Mouse (Mus musculus) lung, postnatal 4 days (tissue): ENCODE measurements around the gene Itprid1.

Experiments used
- DNase-seq, 2 experiments: peaks; one replicate each; pipeline ENCODE4 v3.0.0; 2021

Gene Itprid1

DNA sequence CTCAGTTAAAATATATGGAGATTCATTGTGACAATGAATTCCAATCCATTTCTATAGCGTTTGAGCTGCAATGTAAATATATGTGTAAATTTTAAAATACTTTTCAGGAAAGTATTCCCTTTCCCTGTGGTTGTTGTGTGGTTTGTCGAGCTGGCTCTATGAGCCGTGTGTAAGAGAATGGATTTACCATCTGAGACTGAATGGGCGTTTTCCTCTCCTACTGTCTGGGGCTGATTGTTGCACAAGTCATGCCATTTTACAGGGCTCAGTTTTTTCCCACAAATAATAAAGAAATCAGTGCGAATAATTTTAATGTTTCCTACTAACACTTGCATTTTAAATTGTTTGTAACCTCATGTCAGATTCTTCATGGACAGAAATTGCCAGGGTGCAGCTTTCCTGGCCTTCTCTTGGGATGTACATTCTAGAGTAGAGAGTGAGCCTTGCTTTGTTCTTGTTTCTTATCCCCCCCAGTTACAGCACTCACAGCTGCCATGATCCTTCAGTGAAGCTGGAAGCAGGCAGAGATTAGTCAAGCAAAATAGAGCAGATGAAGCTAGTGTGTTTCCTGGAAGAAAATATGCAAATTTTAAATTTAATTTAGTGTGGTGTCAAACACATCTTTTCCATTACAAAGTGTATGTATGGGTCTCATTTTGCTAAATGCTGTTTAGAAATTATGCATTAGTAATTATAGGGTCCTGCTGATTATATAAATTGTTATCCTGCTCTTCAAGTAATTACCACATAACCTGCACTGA lies 65.1 kb downstream of the Itprid1 start:
- DNase-seq: no peak

DNA sequence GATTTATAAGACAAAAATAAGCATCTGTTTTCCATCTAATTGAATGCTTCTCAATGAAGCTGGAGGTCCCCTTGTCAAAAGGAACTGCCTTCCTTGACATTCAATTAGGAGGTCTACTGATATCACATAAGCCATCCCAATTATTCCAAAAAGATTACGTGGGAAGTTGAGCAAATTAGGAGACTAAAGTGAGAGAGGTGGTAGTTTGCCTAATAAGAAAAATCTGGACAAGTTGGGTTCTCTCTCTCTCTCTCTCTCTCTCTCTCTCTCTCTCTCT lies 65.6 kb downstream of the Itprid1 start:
- no peak for DNase-seq

DNA sequence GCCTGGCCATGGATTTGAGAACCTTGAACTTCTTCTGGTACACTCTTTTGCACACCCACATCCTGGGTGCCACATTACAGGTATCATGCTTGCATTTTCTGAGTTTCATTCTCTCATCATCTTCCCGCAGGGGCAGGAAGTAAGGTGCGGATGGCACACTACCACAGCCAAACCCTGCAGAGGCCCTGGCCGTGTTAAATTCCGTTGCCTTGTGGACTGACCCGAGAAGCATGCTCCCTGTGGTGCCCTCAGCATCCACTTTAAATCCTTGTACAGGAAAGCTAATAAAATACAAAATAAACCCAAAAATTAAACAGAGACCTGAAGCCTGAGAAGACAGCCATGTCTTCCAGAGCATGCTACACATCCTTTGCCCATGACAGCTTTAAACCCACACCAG lies 82.5 kb downstream of the Itprid1 start:
- no peak for DNase-seq

DNA sequence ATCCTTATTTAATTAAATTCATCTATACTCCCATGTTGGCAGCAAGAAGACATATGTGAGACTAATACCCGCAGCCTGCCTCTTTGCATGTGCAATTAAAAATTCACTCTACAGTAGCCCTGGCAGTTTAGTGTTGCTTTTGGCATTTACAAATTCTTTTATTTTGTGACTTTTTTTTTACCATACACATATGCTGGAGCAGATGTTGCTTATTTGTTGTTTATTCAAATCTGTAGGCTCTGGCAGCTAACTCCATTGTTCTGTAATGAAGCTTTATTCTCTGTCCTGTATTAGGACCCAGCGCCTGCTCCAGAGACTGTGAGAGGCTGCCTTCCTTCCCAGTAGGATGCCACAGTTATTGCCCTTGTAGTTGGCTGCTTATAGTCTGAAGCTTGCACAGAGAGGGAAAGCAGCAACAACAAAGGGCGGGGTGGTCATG lies 83.6 kb downstream of the Itprid1 start:
- no peak for DNase-seq

DNA sequence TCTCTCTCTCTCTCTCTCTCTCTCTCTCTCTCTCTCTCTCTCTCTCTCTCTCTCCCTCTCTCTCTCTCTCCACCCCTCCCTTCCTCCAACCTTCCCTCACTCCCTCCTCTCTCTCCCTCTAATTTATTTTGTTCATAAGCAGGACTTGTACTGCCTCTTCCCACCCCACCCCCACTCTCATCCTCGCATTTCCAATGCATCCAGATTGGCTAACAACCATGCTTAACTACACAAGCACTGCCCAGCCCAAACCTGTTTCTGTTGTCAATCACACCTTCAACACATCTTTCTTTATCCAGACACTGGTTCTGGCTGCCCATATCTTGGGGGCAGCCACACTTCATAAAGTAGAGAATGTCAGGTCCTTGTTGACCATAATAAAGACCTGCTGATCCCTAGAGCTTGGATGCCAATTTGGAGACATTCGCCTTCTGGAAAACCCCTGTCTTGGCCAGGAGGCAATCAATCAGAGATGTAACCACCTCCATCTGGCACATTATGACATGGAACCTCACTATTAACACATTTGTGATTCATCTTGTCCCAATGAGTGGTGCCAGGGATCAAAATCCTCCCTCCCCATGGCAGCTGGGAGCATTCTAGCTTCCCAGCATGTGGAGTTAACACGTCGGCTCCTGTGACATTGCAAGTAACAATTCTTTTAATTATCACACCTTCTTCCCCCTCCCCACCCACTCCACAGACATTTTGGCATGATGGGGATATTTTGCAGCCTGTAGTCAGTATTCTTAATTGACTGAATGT lies 84.4 kb downstream of the Itprid1 start:
- DNase-seq: no peak

DNA sequence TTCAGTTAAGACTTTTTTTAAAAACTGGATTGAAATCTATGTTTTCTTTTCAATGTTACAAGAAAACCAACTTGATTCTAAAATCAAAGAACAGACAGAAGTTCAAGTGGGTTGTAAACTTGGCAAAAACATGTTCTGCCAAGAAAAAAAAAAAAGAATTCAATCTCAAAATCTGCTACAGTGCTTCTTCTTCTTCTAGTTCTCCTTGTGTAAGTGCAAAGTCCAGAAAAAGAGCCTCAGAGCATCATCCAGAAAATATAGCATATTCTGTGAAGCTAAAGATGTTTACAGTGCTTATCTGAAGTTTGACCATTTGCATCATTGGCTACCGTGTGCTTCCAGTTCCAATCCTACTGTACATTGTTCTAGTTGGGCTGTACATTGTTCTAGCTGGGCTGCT lies 108.0 kb downstream of the Itprid1 start:
- DNase-seq: no peak

DNA sequence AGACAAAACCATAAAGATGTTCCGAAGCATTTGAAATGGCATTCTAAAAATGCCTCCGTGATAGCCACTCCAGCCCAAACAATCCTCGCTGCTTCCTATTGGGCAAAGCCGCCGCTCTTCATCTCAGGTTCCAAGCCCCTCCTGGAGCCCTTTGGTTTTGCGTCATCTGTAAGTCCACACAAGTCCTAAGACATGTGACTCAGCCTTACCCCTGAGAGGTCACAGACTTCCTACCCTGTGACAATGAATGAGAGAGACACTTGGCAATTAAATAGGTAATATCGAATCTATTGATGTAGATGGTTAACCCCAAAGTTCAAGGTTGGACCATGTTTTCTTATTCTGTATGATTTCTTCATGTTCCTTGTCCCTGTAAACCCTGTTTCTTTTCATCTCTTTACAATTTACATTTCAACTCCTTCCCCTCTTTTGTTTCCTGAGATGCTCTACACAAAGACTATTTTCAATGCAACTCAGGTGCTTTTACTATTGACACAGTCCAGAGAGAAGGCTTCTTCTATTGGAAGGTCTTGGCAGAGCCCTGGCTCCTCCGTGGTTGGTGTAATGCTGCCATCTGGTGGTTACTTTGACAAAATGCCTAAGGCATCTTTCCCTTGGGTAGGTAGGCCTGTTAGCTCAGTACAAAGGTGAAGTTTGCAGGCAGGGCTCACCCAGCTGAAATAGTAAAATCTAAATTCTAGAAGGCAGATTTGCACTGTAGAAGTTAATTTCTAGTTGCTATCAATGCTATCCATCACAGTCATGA lies 113.8 kb downstream of the Itprid1 start:
- peak; percentile 23 to 49 for DNase-seq

DNA sequence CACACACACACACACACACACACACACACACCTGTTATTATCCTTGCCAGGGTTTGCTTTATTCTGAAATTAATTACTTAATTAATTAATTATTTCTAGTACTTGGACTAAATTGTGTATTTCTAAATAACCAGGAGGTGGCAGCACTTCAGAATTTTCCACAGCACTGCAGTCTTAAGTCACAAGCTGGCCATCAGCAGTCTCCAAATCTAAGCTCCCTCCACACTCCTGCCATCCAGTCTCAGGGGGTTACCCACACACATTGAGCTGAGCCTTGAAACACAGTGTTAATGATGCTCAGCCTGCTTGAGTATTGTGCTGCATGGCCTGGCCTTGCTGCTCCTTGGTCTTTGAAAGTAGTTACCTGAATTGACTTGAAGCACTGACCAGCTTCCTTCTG lies 136.3 kb downstream of the Itprid1 start:
- DNase-seq: no peak

DNA sequence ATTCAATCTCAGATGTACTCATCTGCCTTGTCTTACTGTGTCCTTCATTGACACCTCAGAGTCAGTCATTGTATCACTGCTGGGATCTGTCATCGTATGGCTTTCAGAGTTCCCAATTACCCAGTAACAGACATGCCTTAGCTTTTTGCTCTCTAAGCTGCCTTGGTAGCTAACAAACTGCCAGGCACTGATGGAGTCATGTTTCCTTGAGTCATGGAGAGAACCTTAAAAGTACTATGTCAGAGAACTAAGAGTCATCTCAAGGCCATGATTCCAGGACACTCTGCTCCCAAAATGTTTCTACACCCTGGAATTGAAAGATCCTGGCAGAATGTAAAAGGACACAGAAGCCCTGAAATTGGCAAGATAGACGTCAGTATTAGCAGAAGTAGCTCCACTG lies 143.1 kb downstream of the Itprid1 start:
- DNase-seq: no peak

DNA sequence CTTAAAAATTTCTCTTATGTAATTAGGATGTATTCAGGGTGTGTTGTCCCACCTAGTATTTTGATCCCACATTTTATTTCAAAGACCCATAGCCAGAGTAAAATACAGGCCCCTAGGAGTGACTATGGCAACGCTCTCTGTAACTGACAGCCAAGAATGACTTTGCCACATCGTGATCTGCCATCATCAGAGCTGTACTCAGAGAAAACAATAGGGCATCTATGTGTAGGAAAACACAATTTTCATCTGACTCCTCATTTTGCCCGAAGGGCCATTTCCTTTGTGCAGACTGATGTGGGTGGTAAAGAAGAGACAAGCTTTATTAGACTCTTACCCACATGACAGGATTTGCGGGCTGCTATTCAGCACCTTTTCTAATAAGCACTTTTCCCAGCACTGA lies 172.0 kb downstream of the Itprid1 start:
- DNase-seq: no peak

DNA sequence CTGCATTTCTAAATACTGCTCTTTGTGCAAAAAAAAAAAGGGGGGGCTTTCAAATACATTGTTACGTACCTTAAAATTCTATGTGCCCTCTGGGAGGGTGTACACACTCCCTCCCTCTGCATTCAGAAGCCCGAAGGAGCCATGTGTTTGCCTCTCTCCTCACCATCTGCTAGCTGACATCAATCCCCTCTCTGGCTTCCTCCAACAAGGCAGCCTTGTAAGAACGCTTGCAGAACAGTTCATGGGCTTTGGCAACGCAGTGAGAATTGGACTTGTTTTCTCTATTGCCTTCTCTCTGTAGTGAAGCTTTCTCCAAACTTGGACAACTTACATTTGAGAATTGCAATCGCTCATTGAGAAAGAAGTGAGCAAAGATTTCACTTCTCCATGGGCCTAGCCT lies 175.7 kb downstream of the Itprid1 start:
- no peak for DNase-seq

DNA sequence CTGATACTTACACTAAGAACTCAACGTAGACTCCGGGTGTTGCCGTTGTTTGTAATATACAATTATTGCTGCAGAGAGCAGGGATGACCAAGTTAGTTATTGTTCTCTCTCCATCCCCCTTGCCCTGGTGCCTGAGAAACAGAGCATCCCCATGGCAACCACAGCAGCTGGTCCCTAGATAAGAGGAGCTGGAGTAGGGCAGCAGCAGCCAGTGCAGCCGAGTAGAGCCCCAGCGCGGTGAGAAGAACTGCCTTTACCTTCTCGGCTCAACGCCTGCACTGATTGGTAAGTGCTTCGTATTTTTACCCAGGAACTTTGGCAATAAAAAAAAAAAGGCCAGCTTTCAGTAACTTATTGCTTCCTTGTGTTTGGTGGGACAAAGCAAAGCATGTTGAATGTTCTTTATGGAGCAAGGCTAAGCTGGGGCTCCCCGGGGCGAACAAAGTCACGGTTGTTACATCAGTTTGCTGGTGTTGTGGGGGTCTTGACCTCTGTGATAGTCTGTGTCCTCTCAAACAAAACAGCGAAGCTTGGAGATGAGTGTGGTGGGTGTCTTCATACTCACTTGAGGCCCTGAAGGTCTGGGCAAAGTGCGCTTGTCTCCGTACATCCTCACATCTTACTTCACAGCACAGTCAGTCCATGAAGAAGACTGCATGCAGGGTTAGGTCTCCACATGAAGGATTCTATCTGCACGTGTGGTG lies 180.7 kb downstream of the Itprid1 start, which contains the start of gene Ppp1r17:
Ppp1r17 (plus strand) TSS at position 207 of the 704 bp plus-strand sequence.
- no peak for DNase-seq

DNA sequence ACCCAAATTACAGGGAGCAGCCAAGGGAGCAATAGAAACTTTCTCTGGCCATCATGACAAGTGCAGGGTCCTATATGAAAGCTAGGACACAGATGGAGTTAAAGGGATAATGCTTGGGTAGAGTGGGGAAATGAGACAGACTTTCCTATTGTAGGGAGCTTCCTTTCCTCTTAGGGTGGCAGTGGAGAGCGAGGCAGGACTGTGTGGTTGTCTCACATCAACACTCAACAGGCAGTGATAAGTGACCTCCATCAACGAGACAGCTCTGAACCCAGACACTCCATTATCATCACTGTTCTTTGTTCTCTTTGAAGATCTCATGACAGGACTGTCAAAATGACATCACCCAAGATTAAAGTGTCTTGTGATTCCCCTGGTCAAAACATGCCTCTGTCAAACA lies 182.9 kb downstream of the Itprid1 start:
- DNase-seq: no peak

DNA sequence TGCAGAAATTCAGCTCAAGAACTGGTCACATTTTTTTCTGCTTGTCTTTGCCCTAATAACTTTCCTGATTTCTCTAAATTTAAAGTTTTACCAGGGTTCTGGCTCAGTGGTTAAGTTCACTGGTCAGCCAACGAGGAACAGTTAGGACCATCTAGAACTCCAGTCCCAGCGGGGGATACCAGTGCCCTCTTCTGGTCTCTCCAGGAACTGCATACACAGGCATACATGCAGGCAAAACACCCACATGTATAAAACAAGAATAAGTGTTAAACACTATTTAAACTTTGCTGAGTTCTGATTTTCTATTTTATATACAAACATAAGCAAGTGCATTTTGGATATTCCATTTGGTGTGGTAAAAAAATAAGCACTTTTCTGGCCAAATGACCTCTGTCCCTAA lies 188.8 kb downstream of the Itprid1 start:
- DNase-seq: no peak

DNA sequence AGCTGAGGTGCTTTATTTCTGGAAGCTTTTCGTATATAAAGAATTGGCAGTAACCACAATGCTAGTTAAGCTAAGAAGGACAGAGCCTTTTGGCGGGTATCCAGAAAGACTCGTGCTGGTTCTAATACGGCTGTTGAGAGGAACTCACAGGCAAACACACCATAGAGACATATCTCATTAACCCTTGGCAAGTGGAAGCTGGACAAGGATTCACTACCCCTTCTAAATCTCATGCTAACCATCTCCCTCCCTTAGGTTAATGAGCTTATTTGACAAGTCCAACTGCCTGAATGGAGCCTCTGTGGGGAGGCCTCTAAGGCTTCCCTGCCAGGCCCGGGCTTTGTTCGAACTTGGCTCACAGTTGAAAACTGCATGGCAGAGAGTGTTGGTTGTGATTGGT lies 190.6 kb downstream of the Itprid1 start:
- DNase-seq: no peak

DNA sequence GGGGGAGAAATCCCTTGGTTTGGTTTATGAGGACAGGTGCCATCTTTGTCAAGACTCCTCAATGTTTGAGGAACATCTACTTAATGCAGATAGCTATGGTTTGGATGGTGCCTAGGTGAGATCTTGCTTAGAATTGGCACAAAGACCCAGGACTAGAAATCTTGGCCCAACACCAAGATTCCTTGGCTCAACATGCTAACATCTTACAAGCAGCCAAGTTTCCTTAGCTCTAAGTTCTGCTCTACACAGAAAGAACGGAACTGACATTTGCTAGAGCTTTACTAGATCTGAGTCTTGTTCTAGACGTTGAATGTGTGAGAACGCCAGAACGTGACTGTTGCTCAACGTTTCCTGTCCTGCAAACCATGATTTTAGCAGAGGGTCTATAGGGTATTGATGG lies 191.3 kb downstream of the Itprid1 start:
- DNase-seq: no peak
